Mouse (Mus musculus): ENCODE results near the gene Barhl2.

Gene Barhl2

GRCm38 (mm10) chr5:106455106-106455920 lies 2.7 kb downstream of the Barhl2 start:
- DNase-seq (ENCODE audit: low spot score) = peak; percentile 44

- peak; percentile 56 for DNase-seq (ENCODE audit: low spot score)
These were observed 3.4 kb downstream of the Barhl2 start for GRCm38 (mm10) chr5:106454411-106455105.

- DNase-seq (ENCODE audit: low spot score) = peak; percentile 55
These were observed 4.1 kb downstream of the Barhl2 start for GRCm38 (mm10) chr5:106453886-106454321.

- DNase-seq (ENCODE audit: low spot score) = peak; percentile 59
These were observed 4.6 kb downstream of the Barhl2 start for GRCm38 (mm10) chr5:106453181-106453885.

- DNase-seq (ENCODE audit: low spot score) = peak; percentile 17
These were observed 5.3 kb downstream of the Barhl2 start for GRCm38 (mm10) chr5:106452686-106453085.

GRCm38 (mm10) chr5:106451681-106452440 lies 6.1 kb downstream of the Barhl2 start:
- peak; percentile 73 for DNase-seq (ENCODE audit: low spot score)

- DNase-seq (ENCODE audit: low spot score) = peak; percentile 24
These were observed 7.4 kb downstream of the Barhl2 start for GRCm38 (mm10) chr5:106450426-106451160.

GRCm38 (mm10) chr5:106449720-106450425 lies 8.1 kb downstream of the Barhl2 start:
- peak; percentile 38 for DNase-seq (ENCODE audit: low spot score)

GRCm38 (mm10) chr5:106448798-106449125 lies 9.2 kb downstream of the Barhl2 start:
- DNase-seq (ENCODE audit: low spot score) = peak; percentile 66

- DNase-seq (ENCODE audit: low spot score) = peak; percentile 26
These were observed 9.8 kb downstream of the Barhl2 start for GRCm38 (mm10) chr5:106447951-106448797.

GRCm38 (mm10) chr5:106447091-106447820 lies 10.7 kb downstream of the Barhl2 start:
- peak; percentile 33 for DNase-seq (ENCODE audit: low spot score)

GRCm38 (mm10) chr5:106446593-106446992 lies 11.4 kb downstream of the Barhl2 start:
- DNase-seq (ENCODE audit: low spot score) = peak; percentile 75

- DNase-seq (ENCODE audit: low spot score) = no peak
These were observed 12.3 kb downstream of the Barhl2 start for GRCm38 (mm10) chr5:106445681-106446080.

GRCm38 (mm10) chr5:106438916-106439315 lies 19.1 kb downstream of the Barhl2 start:
- no peak for DNase-seq (ENCODE audit: low spot score)

- DNase-seq (ENCODE audit: low spot score) = no peak
These were observed 31.9 kb downstream of the Barhl2 start for GRCm38 (mm10) chr5:106426069-106426468.

GRCm38 (mm10) chr5:106420871-106421270 lies 37.1 kb downstream of the Barhl2 start:
- no peak for DNase-seq (ENCODE audit: low spot score)

GRCm38 (mm10) chr5:106420370-106420769 lies 37.6 kb downstream of the Barhl2 start:
- DNase-seq (ENCODE audit: low spot score) = no peak

- DNase-seq (ENCODE audit: low spot score) = peak; percentile 73
These were observed 40.8 kb downstream of the Barhl2 start for GRCm38 (mm10) chr5:106417210-106417609.

GRCm38 (mm10) chr5:106416550-106416949 lies 41.4 kb downstream of the Barhl2 start:
- DNase-seq (ENCODE audit: low spot score) = no peak

Data from embryo, embryonic 10.5 days (tissue).